Mouse (Mus musculus): Measurements from ENCODE around the gene Etv2. TPM values are rescaled to one million over a fixed set of nuclear protein-coding genes. Genes with fewer than 3 reads are reported as not detected.

Etv2 gene
- polyA plus RNA-seq, 1 experiment: not detected

DNA sequence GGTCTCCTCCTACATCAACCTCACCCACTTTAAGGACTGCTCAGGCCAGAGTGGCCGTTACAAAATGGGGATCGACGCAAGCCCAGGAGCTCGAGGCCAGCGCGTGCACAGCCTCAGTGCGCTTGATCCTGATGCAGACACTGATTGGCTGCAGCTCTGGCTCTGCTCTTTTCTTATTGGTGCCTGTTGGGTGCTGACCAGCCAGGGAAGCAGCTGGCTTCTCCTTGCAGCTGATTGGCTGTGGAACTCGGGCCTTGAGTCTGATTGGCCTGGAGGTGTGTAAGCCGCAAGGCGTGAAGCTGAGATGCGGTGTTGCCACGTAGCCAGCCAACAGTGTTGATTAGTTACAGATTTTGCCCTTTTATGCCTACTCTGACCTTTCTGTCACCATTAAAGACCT, 36.9 kb downstream of the Etv2 start, which contains the start of gene Zbtb32:
Gene Zbtb32, minus strand, starts transcription at position 124 of the 400 bp plus-strand sequence.
- TF ChIP-seq GATA1 (IDR thresholded peaks at IDR 0.05; ENCODE audit: low read length): no peak

DNA sequence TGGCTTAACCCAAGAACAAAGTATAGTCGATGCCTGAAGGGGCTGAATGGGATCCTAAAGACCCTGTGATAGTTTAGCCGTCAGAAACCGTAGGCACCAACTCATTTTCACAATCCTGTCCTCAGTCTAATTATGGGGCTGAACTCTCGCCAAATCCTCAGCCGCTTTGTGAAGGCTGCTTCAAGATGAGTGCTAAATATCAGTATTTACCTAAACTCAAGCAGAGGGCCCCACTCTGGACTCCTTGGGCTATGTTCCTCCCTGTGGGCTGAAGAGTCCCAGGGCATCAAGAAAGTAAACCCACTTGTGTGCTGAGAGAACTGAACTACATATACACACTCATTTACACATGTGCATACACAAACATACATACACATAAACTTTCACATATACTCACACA, 38.8 kb downstream of the Etv2 start:
- no peak for TF ChIP-seq GATA1 (IDR thresholded peaks at IDR 0.05; ENCODE audit: low read length)

DNA sequence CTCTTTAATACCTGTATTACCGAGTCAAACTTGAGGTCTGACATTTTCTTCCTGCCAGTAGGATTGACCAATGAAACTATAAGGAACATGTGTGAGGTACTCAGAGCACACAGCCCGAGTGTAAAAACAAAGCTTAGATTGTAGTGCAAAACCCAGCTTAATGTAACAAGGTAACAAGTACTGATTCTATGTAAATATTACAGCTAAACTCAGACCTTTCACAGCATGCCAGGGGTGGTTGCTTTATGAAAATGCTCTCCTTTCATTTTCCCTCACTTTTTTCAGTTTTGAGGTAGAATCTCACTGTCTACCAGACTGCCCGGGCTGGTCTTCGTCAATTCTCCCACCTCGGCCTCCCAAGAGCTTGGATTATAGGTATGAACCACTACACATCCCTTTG, 39.6 kb downstream of the Etv2 start:
- TF ChIP-seq GATA1 (IDR thresholded peaks at IDR 0.05; ENCODE audit: low read length): no peak

DNA sequence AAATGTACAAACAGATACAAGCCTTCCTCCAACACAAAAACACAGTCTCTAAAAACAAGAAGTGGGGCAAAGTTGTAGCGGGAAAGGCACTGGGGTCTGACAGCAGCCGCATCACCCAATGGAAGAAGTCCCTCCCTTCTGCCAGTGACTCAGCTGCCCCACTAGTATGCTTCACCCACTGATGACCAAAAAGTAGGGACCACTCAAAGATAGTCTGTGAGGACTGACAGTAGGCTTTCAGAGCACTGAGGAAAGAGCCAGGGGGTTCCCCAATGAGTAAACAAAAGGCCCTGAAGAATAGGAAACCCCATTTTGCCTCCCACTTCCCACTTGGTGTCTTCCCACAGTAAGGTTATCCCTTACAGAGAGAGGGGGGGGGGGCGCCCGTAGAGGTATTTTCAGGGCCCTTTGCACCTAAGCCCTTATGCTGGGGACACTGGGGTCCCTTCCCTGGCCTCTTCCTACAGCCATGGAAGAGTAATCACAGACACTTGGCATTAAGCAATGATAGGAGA, 41.1 kb downstream of the Etv2 start:
- no peak for TF ChIP-seq GATA1 (IDR thresholded peaks at IDR 0.05; ENCODE audit: low read length)

DNA sequence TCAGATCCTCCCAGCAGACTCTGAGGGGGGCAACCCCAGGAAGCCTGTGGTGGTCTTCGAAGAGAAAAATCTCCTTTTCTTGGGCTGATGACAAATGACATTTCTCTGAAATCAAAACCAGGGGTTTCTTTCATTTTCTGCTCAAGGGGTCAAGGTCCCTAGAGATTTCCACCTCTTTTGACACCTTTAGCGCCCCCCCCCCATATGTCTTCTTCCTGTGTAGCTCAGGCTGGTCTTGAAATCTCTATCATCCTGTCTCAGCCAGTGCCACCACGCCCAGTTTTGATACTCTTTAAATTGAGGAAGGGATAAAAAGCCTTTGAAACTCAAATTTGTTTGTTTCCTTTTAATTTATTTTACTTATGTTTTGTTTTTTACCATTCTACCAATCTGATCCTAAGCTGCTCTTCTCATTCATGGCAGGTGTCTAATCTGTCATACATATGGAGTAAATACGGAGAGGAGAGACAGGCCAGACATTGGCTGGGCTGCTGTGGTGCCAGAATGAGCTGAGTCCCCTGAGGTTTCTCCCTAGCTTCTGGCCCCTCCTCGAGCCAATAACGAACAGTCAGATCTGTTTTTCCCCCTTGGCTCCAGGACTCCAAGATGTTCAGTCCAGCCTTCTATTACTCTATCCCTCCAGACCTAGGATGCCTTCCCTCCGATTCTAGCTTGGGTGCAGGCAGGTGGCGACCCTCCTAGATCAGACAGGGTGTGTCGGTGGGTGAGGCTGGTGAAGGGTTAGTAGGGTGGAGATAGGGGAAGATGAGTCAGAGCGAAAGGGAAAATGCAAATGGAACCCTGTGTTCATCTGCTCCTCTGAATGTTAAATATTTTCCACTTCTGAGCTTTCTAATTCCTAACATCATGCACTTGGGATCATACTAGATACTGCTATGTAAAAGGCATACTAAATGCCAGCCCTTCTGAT, 41.8 kb downstream of the Etv2 start:
- TF ChIP-seq GATA1 (IDR thresholded peaks at IDR 0.05; ENCODE audit: low read length): no peak

DNA sequence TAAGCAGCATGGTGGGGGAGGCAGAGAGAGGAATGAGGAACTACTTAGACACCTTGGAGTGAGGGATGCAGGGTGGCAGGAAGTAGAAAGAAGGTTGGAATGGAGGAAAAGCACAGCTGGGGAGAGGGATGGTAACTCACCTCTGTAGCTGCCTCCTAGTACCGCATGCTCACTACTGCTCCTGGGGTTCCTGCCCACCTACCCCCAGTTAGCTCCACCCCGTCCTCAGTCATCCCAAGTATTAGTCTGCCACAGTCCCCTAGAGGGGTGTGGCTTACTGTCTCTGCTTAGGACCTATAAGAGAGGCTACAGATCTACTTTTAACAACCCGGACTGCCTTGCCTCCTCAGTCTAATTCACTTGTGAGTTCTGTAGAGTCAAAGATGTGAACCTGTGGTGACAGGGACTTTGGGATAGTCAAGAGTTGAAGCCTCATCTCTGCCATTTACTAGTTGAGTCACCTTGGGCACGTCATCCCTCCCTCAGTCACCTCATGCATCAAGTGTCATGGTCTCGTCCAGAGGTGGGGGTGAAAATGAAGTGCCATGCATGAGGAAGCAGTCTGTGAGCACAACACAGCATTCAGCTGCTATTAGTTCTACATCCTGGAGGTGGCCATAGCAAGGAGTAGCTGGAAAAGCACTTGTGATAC, 42.8 kb downstream of the Etv2 start:
- TF ChIP-seq GATA1 (IDR thresholded peaks at IDR 0.05; ENCODE audit: low read length): no peak

DNA sequence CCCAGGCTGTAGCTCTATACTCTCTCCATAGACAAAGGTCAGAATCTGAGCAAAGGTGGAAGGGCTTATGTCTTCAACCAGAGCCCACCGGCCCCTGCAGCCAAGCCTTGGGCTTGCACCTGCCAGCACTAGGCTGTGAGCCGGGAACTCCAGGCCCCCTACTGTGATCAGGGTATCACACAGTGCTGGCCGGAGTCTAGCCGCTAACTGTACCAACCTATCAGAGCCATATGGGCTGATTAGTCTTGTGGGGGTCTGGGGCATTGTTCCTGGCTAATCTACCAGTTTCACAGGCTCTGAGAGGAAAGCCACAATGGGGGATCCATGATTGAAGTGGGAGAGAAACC, 44.1 kb downstream of the Etv2 start:
- no peak for TF ChIP-seq GATA1 (IDR thresholded peaks at IDR 0.05; ENCODE audit: low read length)

DNA sequence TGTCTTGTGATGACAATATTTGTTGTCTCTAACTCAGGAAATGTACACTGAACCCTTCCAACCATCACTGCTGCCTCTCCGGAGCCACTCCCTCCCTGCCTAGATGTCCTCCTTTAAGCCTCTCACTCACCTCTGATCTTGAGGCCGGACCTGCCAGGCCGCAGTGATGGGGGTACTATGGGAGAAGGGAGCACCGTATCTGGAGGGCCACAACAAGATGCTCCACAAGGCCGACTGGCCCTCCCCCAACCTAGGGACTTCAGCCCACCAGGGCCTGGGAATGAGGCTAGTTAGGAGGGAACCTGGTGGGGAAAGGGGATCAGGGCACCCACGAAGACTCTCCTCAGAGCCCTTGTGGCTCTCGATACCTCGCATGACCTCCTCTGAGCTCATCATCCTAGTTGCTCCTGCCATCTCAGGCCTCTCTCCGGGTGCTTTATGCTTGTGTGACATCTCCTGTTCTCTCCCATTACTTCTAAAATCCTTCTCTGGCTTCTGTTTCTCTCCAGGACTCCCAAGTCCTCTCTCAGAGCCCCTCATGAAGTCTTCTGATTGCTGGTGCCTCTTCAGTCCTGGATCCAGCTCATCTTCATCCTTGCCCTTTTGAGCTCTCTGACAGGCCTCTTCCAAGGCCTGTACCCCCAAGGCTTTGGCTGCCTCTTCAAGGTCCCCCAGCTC, 44.6 kb downstream of the Etv2 start:
- TF ChIP-seq GATA1 (IDR thresholded peaks at IDR 0.05; ENCODE audit: low read length): no peak

DNA sequence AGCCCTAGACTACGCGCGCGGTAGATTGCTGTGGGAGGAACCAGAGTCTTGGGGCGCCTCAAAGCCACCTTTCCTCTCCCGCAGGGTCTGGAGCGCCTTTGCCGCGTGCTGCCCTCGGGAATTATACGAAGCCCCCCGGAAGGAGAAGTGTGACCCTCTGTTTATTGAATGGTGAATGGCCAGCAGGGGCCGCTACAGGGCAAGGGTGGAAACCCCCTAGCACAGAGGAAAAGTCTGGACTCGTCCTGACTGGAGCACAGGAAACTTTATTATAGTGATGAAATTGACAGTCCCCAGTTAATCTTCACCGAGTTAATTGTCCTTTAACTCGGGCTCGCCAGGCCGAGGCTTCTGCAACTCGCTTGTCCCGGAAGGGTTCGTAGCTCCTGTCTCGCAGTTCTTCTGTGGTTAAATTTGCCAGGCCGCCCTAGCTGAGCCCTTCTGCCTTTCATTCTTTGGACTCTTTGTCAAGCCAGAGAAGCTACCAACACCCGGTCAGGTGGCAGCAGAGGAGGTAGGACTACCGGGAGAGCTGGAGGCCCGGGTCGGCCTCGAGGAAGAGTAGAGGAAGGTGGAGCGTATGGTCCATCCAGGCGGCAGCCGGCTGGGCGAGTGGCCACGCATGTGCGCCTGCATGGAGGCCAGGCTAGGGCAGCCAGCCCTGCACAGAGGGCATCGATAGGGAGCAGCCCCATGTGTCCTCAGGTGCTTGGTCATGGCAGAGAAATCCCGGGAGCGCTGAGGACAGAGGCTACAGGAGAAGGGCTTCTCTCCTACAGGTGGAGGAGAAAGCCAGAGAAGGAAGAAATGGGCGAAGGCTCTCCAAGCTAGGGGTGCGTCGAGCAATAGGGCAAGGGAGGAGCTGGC, 46.0 kb downstream of the Etv2 start:
- TF ChIP-seq GATA1 (IDR thresholded peaks at IDR 0.05; ENCODE audit: low read length): no peak

DNA sequence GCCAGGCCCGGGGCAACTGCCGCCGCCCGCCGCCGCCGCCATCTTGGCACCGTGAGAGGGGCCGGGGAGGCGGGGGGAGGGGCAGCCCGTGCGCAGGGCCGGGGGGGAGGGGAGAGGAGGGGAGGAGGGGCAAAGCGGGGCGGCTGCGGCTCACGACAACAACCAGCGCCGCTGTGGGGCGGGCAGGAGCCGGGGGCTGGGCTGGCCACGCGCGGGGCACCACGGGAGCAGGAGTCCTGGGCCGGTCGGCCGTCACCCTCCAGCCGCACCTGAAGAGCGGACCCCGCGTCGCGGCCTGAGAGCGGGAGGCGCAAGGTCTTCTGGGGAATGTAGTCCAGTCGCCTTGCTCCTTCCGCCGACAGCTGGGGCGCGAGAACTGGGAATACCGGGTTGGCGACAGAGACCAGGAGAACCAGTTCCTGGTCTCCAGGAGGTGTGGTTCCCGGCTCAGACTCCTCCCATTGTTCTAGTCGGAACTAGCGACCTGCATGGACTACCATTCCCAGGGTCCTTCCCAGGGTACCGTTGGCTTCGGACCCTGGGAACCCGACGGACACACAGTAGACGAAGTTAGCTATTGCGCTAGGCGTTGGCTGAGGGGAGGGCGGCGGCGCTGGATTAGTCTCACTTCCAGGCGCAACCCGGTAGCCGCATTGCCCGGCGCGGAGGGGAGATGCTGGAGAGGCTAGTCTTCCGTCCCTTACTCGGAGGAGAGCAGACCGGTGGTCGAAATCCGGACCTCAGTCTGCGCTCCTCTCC, 46.8 kb downstream of the Etv2 start, which contains the start of gene Kmt2b:
Gene Kmt2b, minus strand, starts transcription at position 51 of the 759 bp plus-strand sequence.
- TF ChIP-seq GATA1 (IDR thresholded peaks at IDR 0.05; ENCODE audit: low read length): no peak

DNA sequence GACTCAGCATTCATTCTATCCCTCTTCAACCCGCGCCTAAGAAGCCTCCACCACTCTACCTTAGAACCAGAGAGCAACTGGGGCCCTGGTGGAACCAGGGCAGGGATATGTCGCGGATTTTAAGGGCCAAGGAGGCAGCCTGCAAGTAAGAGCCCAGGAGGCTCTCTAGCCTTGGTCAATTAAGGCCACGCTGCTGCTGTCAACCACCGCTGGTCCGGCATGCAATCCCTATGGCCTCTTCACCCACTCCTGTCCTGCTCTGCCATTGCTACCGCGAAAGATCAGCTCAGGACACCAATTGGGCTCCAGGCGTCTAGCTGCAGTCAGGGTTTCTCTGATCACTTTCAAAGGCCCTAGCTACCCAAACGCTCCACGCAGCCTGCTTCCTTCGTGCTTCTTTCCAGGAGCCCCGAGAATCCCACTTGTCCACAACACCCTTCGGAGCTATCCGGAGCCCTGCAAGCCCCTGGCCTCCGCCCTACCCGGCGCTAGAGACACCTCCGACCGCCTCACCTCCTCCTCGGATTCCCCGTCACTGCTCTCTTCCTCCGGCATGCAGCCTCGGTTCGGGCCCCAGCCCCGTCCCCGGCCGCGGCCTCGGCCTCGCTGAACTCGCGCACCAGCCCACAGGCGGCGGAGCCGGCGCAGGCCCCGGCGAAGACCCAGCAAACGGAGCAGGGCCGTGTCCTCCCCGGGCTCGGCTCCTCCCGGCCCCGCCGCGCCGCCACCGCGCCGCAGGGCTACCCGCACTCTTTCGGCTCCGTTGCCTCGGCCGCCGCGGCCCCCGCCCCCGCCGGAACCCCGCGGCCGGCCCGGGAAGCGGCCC, 47.6 kb downstream of the Etv2 start:
- TF ChIP-seq GATA1 (IDR thresholded peaks at IDR 0.05; ENCODE audit: low read length): no peak

DNA sequence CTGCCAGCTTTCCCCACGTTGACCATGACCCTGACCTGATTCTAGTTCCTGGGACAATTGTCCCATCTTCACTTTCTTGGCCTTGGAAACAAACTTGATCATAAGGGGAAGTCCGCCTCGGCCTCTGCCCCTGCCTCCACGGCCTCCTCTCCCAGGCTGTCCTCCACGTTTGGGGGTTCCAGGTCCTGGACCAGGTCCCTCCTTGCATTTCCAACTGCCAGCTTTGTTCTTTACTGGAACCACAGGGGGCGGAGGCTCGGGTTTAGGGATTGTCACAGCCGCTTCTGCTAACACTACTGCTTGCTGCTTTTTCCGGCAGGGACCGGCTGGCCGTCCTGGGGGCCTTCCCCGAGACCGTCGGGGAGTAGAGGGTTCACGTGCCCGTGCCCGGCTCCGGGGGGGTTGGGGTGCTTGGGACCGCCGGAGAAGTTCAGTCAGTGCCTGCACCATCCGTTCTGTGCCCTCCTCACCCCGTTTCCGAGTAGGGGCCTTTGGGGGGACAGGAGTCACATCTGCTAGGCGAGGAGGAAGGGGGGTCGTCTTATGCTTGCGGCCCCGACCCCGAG, 49.1 kb downstream of the Etv2 start:
- no peak for TF ChIP-seq GATA1 (IDR thresholded peaks at IDR 0.05; ENCODE audit: low read length)

DNA sequence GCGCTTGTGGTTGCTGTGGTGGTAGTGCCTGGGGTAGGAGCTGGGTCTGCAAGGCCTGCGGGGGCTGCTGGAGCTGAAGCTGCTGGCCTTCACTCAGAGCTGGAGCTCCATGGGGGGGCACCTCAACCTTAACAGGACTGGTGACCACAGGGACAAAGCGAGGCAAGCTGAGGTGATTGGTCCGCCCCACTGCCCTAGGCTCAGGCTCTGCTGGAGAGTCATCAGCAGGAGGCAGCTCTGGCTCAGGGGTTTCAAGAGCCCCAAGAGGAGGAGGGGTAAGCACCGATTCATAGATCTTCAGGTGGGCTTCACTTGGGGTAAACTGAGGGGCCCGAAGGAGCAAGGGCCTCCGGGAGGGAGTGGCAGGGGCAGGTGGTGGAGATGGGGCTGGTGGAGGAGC, 50.5 kb downstream of the Etv2 start:
- no peak for TF ChIP-seq GATA1 (IDR thresholded peaks at IDR 0.05; ENCODE audit: low read length)

Measured in G1E-ER4 (cell line).